Mouse (Mus musculus) hindbrain, embryonic 16.5 days (tissue): ENCODE measurements around the gene Sox21. TPM values are rescaled to one million over a fixed set of nuclear protein-coding genes. Genes with fewer than 3 reads are reported as not detected.
A peak's percentile ranks its signal among the peaks of the same experiment; 100 is the strongest.

Experiments used
- ATAC-seq: fragments of 200-750 bp; cut with Nextera tagmentation; 2 replicates; pipeline ENCODE4 v1.8.0; 2017; ENCODE audit warnings: moderate TSS enrichment, moderate library complexity
- H3K27ac ChIP-seq: fragments of 300-500 bp; sonication (generic); 2 replicates; pipeline ENCODE4 v1.5.1; 2014; ENCODE audit warnings: low read depth, mild to moderate bottlenecking, control low read depth, low read length, moderate library complexity
- H3K27me3 ChIP-seq: fragments of 300-500 bp; sonication (generic); replicated peaks from 2 replicates; pipeline ENCODE4 v1.6.1; 2014; ENCODE audit warnings: low read length; ENCODE audit not compliant: control insufficient read depth, insufficient read depth
- H3K36me3 ChIP-seq: fragments of 300-500 bp; sonication (generic); 2 replicates; pipeline ENCODE4 v1.6.1; 2014; ENCODE audit warnings: mild to moderate bottlenecking, low read length, moderate library complexity, mixed read lengths; ENCODE audit not compliant: control insufficient read depth, insufficient read depth
- H3K4me1 ChIP-seq: fragments of 300-500 bp; sonication (generic); 2 replicates; pipeline ENCODE4 v1.6.1; 2014; ENCODE audit warnings: low read depth, low read length; ENCODE audit not compliant: control insufficient read depth, insufficient read depth
- H3K4me2 ChIP-seq: fragments of 300-500 bp; sonication (generic); 2 replicates; pipeline ENCODE4 v1.6.1; 2014; ENCODE audit warnings: mild to moderate bottlenecking, low read length, control low read depth, moderate library complexity
- H3K4me3 ChIP-seq: fragments of 300-500 bp; sonication (generic); 2 replicates; pipeline ENCODE4 v1.5.1; 2014; ENCODE audit warnings: mild to moderate bottlenecking, low read length, control low read depth, moderate library complexity
- H3K9ac ChIP-seq: fragments of 300-500 bp; sonication (generic); 2 replicates; pipeline ENCODE4 v1.6.1; 2014; ENCODE audit warnings: low read depth, mild to moderate bottlenecking, control low read depth, low read length, moderate library complexity
- H3K9me3 ChIP-seq: fragments of 300-500 bp; sonication (generic); 2 replicates; pipeline ENCODE4 v1.6.1; 2014; ENCODE audit warnings: mild to moderate bottlenecking, low read length, moderate library complexity; ENCODE audit not compliant: control insufficient read depth
- WGBS: fragments of 180-500 bp; shearing (Covaris S2); extraction: QIAGEN DNeasy Blood & Tissue Kit; methylation state at CpG from one replicate; pipeline ENCODE4 v1.1.7; 2014; 5-methylcytosine and 5-hydroxymethylcytosine counted together
- microRNA-seq: library from miRNA; unstranded; fragments of <30 nt; microRNA quantifications from one replicate; pipeline ENCODE4, GENCODE M21; 2017
- polyA plus RNA-seq: library from polyadenylated mRNA; unstranded; fragments of >200 nt; fragmentation: Nextera tagmentation; extraction: Ambion mirVana; gene quantifications from 2 replicates; pipeline ENCODE4 v1.2.1, GENCODE M21; 2015

Sox21 gene
- polyA plus RNA-seq, 1 experiment from 2014 or later, result 2.2 TPM

DNA sequence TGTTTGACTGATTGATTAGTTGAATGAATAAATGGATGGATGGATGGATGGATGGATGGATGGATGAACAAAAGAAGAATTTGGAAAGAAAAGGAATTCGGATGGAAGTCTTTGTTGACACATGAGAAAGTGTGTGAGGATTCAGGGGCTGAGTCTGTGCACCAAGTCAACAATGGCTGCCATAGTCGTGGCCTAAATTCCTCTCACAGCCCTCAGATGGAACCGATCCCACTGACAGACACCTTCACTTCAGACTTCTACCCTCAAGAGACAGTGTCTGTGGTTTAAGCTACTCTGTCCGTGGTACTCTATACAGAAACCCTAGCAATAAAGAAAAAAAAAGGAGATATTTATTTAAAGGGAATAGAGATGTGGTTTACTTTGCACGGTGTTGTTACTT is 34.8 kb downstream of the Sox21 start:
- H3K4me3 ChIP-seq, result no peak overlapping the region
- H3K4me1 ChIP-seq, result no peaks in the 10 kb centered on the region
- no peak for ATAC-seq
- H3K9ac ChIP-seq, result no peak overlapping the region
- H3K4me2 ChIP-seq, result no peak overlapping the region
- H3K36me3 ChIP-seq, result no peaks in the 10 kb centered on the region
- no peaks in the 10 kb centered on the region for H3K27me3 ChIP-seq
- WGBS, result 89% methylated on average over 5 of the region's 5 CpGs
- H3K9me3 ChIP-seq, result no peaks in the 10 kb centered on the region
- no peak overlapping the region for H3K27ac ChIP-seq

DNA sequence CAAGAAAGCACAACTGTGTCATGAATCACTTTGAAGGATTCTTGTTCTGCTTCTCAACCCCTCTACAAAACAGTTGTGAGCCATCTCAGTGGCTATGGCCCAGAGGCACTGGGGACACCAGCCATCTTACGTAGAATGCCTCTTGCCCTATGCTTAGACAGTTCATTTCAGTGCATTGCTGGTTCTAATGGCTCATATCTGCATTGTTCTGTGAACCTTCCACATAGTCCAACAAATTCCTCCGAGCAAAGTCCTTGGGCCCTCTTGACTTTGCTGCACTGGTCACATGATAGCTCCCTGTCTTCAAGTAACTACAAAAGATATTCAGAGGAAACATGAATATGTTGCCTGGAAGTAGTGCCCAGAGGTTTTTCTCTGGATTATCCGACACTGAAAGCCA is 36.1 kb downstream of the Sox21 start:
- 87% methylated on average over 3 of the region's 3 CpGs for WGBS
- H3K4me3 ChIP-seq, result no peak overlapping the region
- no peak overlapping the region for H3K27ac ChIP-seq
- H3K9me3 ChIP-seq, result no peaks in the 10 kb centered on the region
- no peaks in the 10 kb centered on the region for H3K27me3 ChIP-seq
- no peak overlapping the region for H3K9ac ChIP-seq
- H3K4me2 ChIP-seq, result no peak overlapping the region
- no peak for ATAC-seq
- H3K36me3 ChIP-seq, result no peaks in the 10 kb centered on the region
- H3K4me1 ChIP-seq, result no peaks in the 10 kb centered on the region

DNA sequence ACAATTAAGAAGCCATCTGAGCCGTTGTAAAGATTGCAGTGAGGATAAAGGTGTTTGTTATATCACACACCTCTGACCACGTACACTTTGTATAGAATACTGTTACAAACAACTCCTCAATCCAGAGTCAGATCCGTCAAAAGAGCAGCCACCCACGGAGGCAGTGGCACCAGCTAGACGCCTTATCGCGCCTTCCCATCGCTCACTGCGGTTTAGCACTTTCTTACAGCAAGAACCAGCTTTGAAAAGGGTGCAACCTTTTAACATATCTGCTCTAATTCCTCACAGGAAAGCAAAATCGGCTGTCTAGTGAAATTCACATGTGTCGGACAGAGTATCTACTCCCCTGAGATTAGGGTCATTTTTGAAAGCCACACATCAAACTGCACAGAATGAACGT is 39.8 kb downstream of the Sox21 start:
- H3K27ac ChIP-seq, result no peak overlapping the region
- H3K4me1 ChIP-seq, result peaks cover 4% of the 10 kb centered on the region; the same call in 1 of the 2 replicates
- no peak for ATAC-seq
- no peaks in the 10 kb centered on the region for H3K36me3 ChIP-seq
- H3K4me2 ChIP-seq, result no peak overlapping the region
- no peaks in the 10 kb centered on the region; the same call in 1 of the 2 replicates for H3K27me3 ChIP-seq
- WGBS, result 60% methylated on average over 12 of the region's 12 CpGs
- no peak overlapping the region for H3K9ac ChIP-seq
- H3K9me3 ChIP-seq, result no peaks in the 10 kb centered on the region
- no peak overlapping the region for H3K4me3 ChIP-seq

DNA sequence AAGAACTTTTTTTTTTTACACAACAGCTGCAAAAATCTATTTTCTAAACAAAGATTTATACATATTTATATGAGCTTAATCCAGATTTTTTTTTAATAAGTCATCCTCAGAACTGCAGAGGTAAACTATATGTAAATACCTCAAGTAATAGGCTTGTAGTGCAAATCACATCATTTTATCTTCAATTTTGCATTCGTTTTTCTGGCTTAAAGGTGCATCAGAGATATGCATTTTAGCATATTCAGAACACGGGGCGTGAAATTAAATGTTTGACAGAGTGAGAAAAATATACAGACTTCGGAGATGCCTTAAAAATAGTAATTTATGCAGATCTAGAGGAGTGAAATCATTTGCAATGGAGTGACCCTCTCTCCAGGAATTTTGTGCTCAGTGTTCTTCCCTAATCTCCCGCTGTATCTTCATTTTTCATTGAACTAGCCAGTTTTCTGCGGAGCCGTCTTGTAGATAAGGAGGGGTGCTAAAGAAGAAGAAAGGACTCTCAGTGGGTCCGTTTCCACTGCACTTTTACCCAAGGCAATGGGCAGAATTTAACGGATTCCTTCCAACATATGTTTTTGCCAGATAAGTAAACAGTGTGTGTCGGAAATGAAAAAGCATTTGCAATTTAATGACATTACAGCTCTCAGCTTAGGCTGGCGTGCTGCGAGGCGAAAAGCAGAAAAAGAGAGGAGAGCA is 42.5 kb downstream of the Sox21 start:
- Histone ChIP-seq H3K9me3 (no peaks in the 10 kb centered on the region), H3K4me2 (peak overlapping the region; percentile 22), H3K4me1 (peaks cover 4% of the 10 kb centered on the region; the same call in 1 of the 2 replicates), H3K4me3 (no peak overlapping the region), H3K27ac (no peak overlapping the region), H3K9ac (no peak overlapping the region), H3K27me3 (no peaks in the 10 kb centered on the region; the same call in 1 of the 2 replicates), H3K36me3 (no peaks in the 10 kb centered on the region)
- 50% methylated on average over 13 of the region's 13 CpGs for WGBS
- no peak for ATAC-seq

DNA sequence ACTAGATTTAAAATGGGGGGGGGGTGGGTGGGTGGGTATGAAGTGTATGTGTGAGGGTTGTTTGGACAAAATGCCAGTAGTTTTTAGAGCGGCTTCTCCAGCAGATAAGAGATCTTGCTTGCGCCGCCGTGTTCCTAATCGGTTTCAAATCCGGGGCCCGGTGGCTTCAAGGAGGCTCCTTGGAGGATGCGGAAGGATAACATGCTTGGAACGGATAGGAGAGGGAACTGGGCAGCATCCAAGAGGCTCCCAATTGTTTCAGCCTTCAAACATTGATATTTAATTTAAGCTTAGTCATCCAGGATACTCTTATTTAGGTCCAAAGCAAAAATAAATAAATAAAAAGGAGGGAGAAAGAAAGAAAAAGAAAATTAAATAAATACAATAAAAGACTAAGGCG is 43.2 kb downstream of the Sox21 start:
- no peaks in the 10 kb centered on the region; the same call in 1 of the 2 replicates for H3K27me3 ChIP-seq
- H3K36me3 ChIP-seq, result no peaks in the 10 kb centered on the region
- no peak for ATAC-seq
- no peak overlapping the region for H3K9ac ChIP-seq
- H3K4me3 ChIP-seq, result no peak overlapping the region
- no peak overlapping the region for H3K4me2 ChIP-seq
- no peaks in the 10 kb centered on the region for H3K9me3 ChIP-seq
- peaks cover 4% of the 10 kb centered on the region; the same call in 1 of the 2 replicates for H3K4me1 ChIP-seq
- H3K27ac ChIP-seq, result no peak overlapping the region
- 44% methylated on average over 10 of the region's 10 CpGs for WGBS

DNA sequence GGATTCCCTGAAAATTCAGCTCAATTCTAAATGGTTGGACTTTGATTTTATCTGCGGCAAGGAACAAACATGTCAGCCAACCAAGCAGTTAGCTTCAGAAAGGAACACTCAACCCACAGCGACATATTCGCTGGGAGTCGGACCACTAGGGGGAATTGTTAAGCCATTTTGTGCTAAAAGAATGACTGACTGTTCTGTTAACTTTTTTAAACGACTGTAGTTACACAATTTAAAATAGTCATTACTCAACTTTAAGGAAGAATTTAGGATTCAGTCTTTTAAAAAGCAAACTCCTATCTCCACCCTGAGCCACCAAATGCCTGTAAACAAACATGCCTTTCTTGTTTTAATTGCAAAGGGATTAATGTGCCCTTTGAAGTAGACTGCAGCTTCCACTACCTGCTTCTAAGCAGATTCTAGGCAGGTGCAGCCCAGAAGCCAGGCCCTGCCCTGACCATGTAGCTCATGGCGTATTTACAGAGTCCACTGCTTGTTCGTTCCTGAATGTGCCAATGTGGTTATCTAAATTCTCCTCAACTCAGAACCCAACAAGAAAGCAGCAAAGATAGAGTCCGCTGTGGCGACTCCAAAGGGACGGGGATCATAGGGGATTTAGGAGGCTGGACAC is 43.7 kb downstream of the Sox21 start:
- Histone ChIP-seq H3K36me3 (no peaks in the 10 kb centered on the region), H3K4me3 (no peak overlapping the region), H3K27ac (no peak overlapping the region), H3K9me3 (no peaks in the 10 kb centered on the region), H3K9ac (no peak overlapping the region), H3K4me1 (peaks cover 4% of the 10 kb centered on the region; the same call in 1 of the 2 replicates), H3K27me3 (no peaks in the 10 kb centered on the region; the same call in 1 of the 2 replicates), H3K4me2 (no peak overlapping the region)
- no peak for ATAC-seq
- 45% methylated on average over 10 of the region's 10 CpGs for WGBS

DNA sequence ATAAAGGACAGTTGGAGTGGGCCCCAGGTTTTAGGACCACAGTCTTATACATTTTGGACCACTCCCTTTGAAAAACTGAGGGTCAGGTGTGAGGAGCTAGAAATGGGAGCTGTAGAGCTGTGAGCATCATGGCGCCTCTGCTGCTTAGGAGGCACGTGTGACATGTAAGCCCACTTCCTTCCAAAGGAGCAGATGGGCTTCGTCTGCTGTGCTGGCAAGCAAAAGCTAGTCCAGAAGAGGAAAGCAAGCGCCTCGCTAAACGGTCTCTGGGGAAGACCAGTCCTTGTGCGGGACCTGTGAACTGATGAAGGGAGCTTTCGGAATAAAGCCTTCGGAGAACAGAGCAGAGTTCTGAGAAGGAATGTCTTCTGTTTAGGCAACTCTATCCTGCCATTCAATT is 45.4 kb downstream of the Sox21 start:
- 81% methylated on average over 9 of the region's 9 CpGs for WGBS
- Histone ChIP-seq H3K36me3 (no peaks in the 10 kb centered on the region), H3K27me3 (no peaks in the 10 kb centered on the region; the same call in 1 of the 2 replicates), H3K4me2 (no peak overlapping the region), H3K9me3 (no peaks in the 10 kb centered on the region), H3K9ac (no peak overlapping the region), H3K4me3 (no peak overlapping the region), H3K4me1 (peaks cover 4% of the 10 kb centered on the region; the same call in 1 of the 2 replicates), H3K27ac (no peak overlapping the region)
- ATAC-seq, result no peak

Small RNAs within 50 kb of the gene (microRNA-seq; reads per million reads assigned to microRNA genes)
- not detected for gene Mir6241

Other genes with a start within 250 kb of the Sox21 start
- 0.57 and 0.70 TPM in 2 replicates for gene Dct, start 184.8 kb downstream of the Sox21 start, polyA plus RNA-seq
- gene Tgds, start 104.3 kb downstream of the Sox21 start, polyA plus RNA-seq, result 15.3 and 16.1 TPM in 2 replicates
- gene Gpr180, start 99.9 kb downstream of the Sox21 start, polyA plus RNA-seq, result 49.4 and 49.8 TPM in 2 replicates
- gene Gm9376, start 29.9 kb upstream of the Sox21 start, polyA plus RNA-seq, result not detected in 2 replicates